Mouse (Mus musculus): ENCODE measurements around the gene Nelfb. TPM values are rescaled to one million over a fixed set of nuclear protein-coding genes. Genes with fewer than 3 reads are reported as not detected.

Gene Nelfb
- polyA plus RNA-seq, 1 experiment from 2014 or later, result 112 TPM

GRCm38 (mm10) chr2:25234050-25234449 is 22.8 kb upstream of the Nelfb start, which contains the start of gene Slc34a3:
Slc34a3 (minus strand) TSS chr2:25234364.
- Histone ChIP-seq H3K9me3 (ENCODE audit: control insufficient read depth, low read length) (no peaks in the 10 kb centered on the region), H3K4me2 (ENCODE audit: low read depth, low read length) (no peak within 1 kb of the TSS), H3K27ac (ENCODE audit: low read length) (no peak within 1 kb of the TSS), H3K9ac (ENCODE audit: low read length) (no peak within 1 kb of the TSS), H3K4me1 (replicated peaks; ENCODE audit: control insufficient read depth, insufficient read depth, low read length) (no peaks in the 10 kb centered on the region; the same call in 1 of the 2 replicates), H3K4me3 (ENCODE audit: low read length) (no peak within 1 kb of the TSS), H3K27me3 (ENCODE audit: control insufficient read depth, insufficient read depth, low read depth, low read length) (no peaks in the 10 kb centered on the region), H3K36me3 (ENCODE audit: control insufficient read depth, insufficient read depth, low read length) (no peaks in the 10 kb centered on the region)
- WGBS, result 61% methylated on average over 3 of the region's 3 CpGs
- ATAC-seq (ENCODE audit: low read depth), result no peak

- no peak overlapping the region for H3K9ac ChIP-seq (ENCODE audit: low read length)
- 59% methylated on average over 4 of the region's 4 CpGs for whole genome bisulfite sequencing
Observed at GRCm38 (mm10) chr2:25233421-25233820, 22.1 kb upstream of the Nelfb start.

GRCm38 (mm10) chr2:25231038-25231437 is 19.7 kb upstream of the Nelfb start:
- WGBS, result 57% methylated on average over 12 of the region's 12 CpGs
- H3K4me3 ChIP-seq (ENCODE audit: low read length), result no peak overlapping the region
- ATAC-seq (ENCODE audit: low read depth), result no peak
- H3K9ac ChIP-seq (ENCODE audit: low read length), result no peak overlapping the region
- H3K27me3 ChIP-seq (ENCODE audit: control insufficient read depth, insufficient read depth, low read depth, low read length), result no peaks in the 10 kb centered on the region
- H3K9me3 ChIP-seq (ENCODE audit: control insufficient read depth, low read length), result no peaks in the 10 kb centered on the region
- H3K36me3 ChIP-seq (ENCODE audit: control insufficient read depth, insufficient read depth, low read length), result no peaks in the 10 kb centered on the region
- no peak overlapping the region for H3K4me2 ChIP-seq (ENCODE audit: low read depth, low read length)
- H3K4me1 ChIP-seq (replicated peaks; ENCODE audit: control insufficient read depth, insufficient read depth, low read length), result peaks cover 9% of the 10 kb centered on the region; the same call in 1 of the 2 replicates
- no peak overlapping the region for H3K27ac ChIP-seq (ENCODE audit: low read length)

More at GRCm38 (mm10) chr2:25233421-25233820, 22.1 kb upstream of the Nelfb start:
- no peaks in the 10 kb centered on the region for H3K27me3 ChIP-seq (ENCODE audit: control insufficient read depth, insufficient read depth, low read depth, low read length)
- no peaks in the 10 kb centered on the region for H3K36me3 ChIP-seq (ENCODE audit: control insufficient read depth, insufficient read depth, low read length)
- H3K4me1 ChIP-seq (replicated peaks; ENCODE audit: control insufficient read depth, insufficient read depth, low read length), result peaks cover 5% of the 10 kb centered on the region; the same call in 1 of the 2 replicates
- no peaks in the 10 kb centered on the region for H3K9me3 ChIP-seq (ENCODE audit: control insufficient read depth, low read length)
- no peak overlapping the region for H3K4me2 ChIP-seq (ENCODE audit: low read depth, low read length)
- no peak overlapping the region for H3K27ac ChIP-seq (ENCODE audit: low read length)
- H3K4me3 ChIP-seq (ENCODE audit: low read length), result no peak overlapping the region
- ATAC-seq (ENCODE audit: low read depth), result no peak

GRCm38 (mm10) chr2:25230581-25230980 is 19.3 kb upstream of the Nelfb start:
- Histone ChIP-seq H3K27me3 (ENCODE audit: control insufficient read depth, insufficient read depth, low read depth, low read length) (no peaks in the 10 kb centered on the region), H3K4me1 (replicated peaks; ENCODE audit: control insufficient read depth, insufficient read depth, low read length) (peaks cover 13% of the 10 kb centered on the region), H3K36me3 (ENCODE audit: control insufficient read depth, insufficient read depth, low read length) (no peaks in the 10 kb centered on the region), H3K9ac (ENCODE audit: low read length) (no peak overlapping the region), H3K4me2 (ENCODE audit: low read depth, low read length) (no peak overlapping the region), H3K4me3 (ENCODE audit: low read length) (no peak overlapping the region), H3K9me3 (ENCODE audit: control insufficient read depth, low read length) (no peaks in the 10 kb centered on the region), H3K27ac (ENCODE audit: low read length) (no peak overlapping the region)
- ATAC-seq (ENCODE audit: low read depth), result no peak
- WGBS, result 75% methylated on average over 7 of the region's 7 CpGs

- ATAC-seq (ENCODE audit: low read depth), result no peak
- Histone ChIP-seq H3K9ac (ENCODE audit: low read length) (no peak overlapping the region), H3K27ac (ENCODE audit: low read length) (no peak overlapping the region), H3K4me2 (ENCODE audit: low read depth, low read length) (no peak overlapping the region), H3K36me3 (ENCODE audit: control insufficient read depth, insufficient read depth, low read length) (no peaks in the 10 kb centered on the region), H3K4me3 (ENCODE audit: low read length) (no peak overlapping the region), H3K4me1 (replicated peaks; ENCODE audit: control insufficient read depth, insufficient read depth, low read length) (peaks cover 16% of the 10 kb centered on the region), H3K9me3 (ENCODE audit: control insufficient read depth, low read length) (no peaks in the 10 kb centered on the region), H3K27me3 (ENCODE audit: control insufficient read depth, insufficient read depth, low read depth, low read length) (no peaks in the 10 kb centered on the region)
- WGBS, result 64% methylated on average over 5 of the region's 5 CpGs
Observed at GRCm38 (mm10) chr2:25229582-25229981, 18.3 kb upstream of the Nelfb start.

- no peak overlapping the region for H3K4me2 ChIP-seq (ENCODE audit: low read depth, low read length)
- 69% methylated on average over 6 of the region's 6 CpGs for WGBS
- ATAC-seq (ENCODE audit: low read depth), result no peak
- no peak overlapping the region for H3K4me3 ChIP-seq (ENCODE audit: low read length)
- no peak overlapping the region for H3K27ac ChIP-seq (ENCODE audit: low read length)
- no peaks in the 10 kb centered on the region for H3K9me3 ChIP-seq (ENCODE audit: control insufficient read depth, low read length)
- no peaks in the 10 kb centered on the region for H3K27me3 ChIP-seq (ENCODE audit: control insufficient read depth, insufficient read depth, low read depth, low read length)
- peaks cover 16% of the 10 kb centered on the region for H3K4me1 ChIP-seq (replicated peaks; ENCODE audit: control insufficient read depth, insufficient read depth, low read length)
- no peaks in the 10 kb centered on the region for H3K36me3 ChIP-seq (ENCODE audit: control insufficient read depth, insufficient read depth, low read length)
- peak overlapping the region; percentile 24; the same call in 1 of the 2 replicates for H3K9ac ChIP-seq (ENCODE audit: low read length)
Observed at GRCm38 (mm10) chr2:25228995-25229530, 17.8 kb upstream of the Nelfb start.

GRCm38 (mm10) chr2:25228431-25228889 is 17.2 kb upstream of the Nelfb start:
- WGBS, result 0% methylated on average over 7 of the region's 7 CpGs
- H3K9me3 ChIP-seq (ENCODE audit: control insufficient read depth, low read length), result no peaks in the 10 kb centered on the region
- peak overlapping the region; percentile 39 for H3K4me2 ChIP-seq (ENCODE audit: low read depth, low read length)
- H3K27me3 ChIP-seq (ENCODE audit: control insufficient read depth, insufficient read depth, low read depth, low read length), result no peaks in the 10 kb centered on the region
- no peak overlapping the region for H3K4me3 ChIP-seq (ENCODE audit: low read length)
- no peaks in the 10 kb centered on the region for H3K36me3 ChIP-seq (ENCODE audit: control insufficient read depth, insufficient read depth, low read length)
- peaks cover 17% of the 10 kb centered on the region for H3K4me1 ChIP-seq (replicated peaks; ENCODE audit: control insufficient read depth, insufficient read depth, low read length)
- peak; percentile 39 for ATAC-seq (ENCODE audit: low read depth)
- H3K27ac ChIP-seq (ENCODE audit: low read length), result peak overlapping the region; percentile 71
- H3K9ac ChIP-seq (ENCODE audit: low read length), result 0 out of 2 replicates have a peak overlapping the region, but pooled peaks have one; percentile 12

GRCm38 (mm10) chr2:25227406-25227805 is 16.1 kb upstream of the Nelfb start:
- Histone ChIP-seq H3K4me1 (replicated peaks; ENCODE audit: control insufficient read depth, insufficient read depth, low read length) (peaks cover 20% of the 10 kb centered on the region), H3K4me3 (ENCODE audit: low read length) (no peak overlapping the region), H3K9ac (ENCODE audit: low read length) (no peak overlapping the region), H3K4me2 (ENCODE audit: low read depth, low read length) (no peak overlapping the region), H3K27ac (ENCODE audit: low read length) (no peak overlapping the region), H3K36me3 (ENCODE audit: control insufficient read depth, insufficient read depth, low read length) (no peaks in the 10 kb centered on the region), H3K27me3 (ENCODE audit: control insufficient read depth, insufficient read depth, low read depth, low read length) (no peaks in the 10 kb centered on the region), H3K9me3 (ENCODE audit: control insufficient read depth, low read length) (no peaks in the 10 kb centered on the region)
- WGBS, result 92% methylated on average over 4 of the region's 4 CpGs
- ATAC-seq (ENCODE audit: low read depth), result no peak

- H3K4me3 ChIP-seq (ENCODE audit: low read length), result no peak overlapping the region
Observed at GRCm38 (mm10) chr2:25226864-25227263, 15.6 kb upstream of the Nelfb start.

More at GRCm38 (mm10) chr2:25226864-25227263, 15.6 kb upstream of the Nelfb start:
- peaks cover 20% of the 10 kb centered on the region for H3K4me1 ChIP-seq (replicated peaks; ENCODE audit: control insufficient read depth, insufficient read depth, low read length)
- H3K9ac ChIP-seq (ENCODE audit: low read length), result no peak overlapping the region
- no peak for ATAC-seq (ENCODE audit: low read depth)
- no peak overlapping the region for H3K4me2 ChIP-seq (ENCODE audit: low read depth, low read length)
- no peaks in the 10 kb centered on the region for H3K9me3 ChIP-seq (ENCODE audit: control insufficient read depth, low read length)
- H3K36me3 ChIP-seq (ENCODE audit: control insufficient read depth, insufficient read depth, low read length), result peaks cover 2% of the 10 kb centered on the region; the same call in 1 of the 2 replicates
- 73% methylated on average over 5 of the region's 5 CpGs for WGBS
- no peaks in the 10 kb centered on the region for H3K27me3 ChIP-seq (ENCODE audit: control insufficient read depth, insufficient read depth, low read depth, low read length)
- H3K27ac ChIP-seq (ENCODE audit: low read length), result no peak overlapping the region

Measured in lung, embryonic 16.5 days (tissue).